Mouse (Mus musculus) ZHBTc4 (cell line): Measurements from ENCODE around the gene Ankrd28.

Source experiments
- DNase-seq: peaks from one replicate; pipeline ENCODE4 v3.0.0-alpha.2; 2011; ENCODE audit warnings: low read depth, low spot score

Gene Ankrd28

DNA sequence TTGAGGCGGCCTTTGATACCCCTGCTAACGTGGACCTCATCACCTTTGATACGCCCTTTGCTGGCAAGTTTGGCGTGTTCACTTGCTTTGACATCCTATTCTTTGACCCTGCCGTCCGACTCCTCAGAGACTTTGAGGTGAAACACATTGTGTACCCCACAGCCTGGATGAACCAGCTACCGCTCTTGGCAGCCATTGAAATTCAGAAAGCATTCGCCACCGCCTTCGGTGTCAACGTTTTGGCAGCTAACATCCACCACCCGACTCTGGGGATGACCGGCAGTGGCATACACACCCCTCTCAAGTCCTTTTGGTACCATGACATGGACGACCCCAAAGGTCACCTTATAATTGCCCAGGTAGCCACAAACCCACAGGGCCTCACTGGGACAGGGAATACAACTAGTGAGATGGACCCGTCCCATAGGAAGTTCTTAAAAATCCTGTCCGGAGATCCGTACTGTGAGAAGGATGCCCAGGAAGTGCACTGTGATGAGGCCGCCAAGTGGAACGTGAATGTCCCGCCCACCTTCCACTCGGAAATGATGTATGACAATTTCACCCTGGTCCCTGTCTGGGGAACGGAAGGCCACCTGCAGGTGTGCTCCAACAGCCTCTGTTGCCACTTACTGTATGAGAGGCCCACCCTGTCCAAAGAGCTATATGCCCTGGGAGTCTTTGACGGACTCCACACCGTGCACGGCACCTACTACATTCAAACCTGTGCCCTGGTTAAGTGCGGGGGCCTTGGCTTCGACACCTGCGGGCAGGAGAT, 163.3 kb downstream of the Ankrd28 start:
- DNase-seq, result no peak

DNA sequence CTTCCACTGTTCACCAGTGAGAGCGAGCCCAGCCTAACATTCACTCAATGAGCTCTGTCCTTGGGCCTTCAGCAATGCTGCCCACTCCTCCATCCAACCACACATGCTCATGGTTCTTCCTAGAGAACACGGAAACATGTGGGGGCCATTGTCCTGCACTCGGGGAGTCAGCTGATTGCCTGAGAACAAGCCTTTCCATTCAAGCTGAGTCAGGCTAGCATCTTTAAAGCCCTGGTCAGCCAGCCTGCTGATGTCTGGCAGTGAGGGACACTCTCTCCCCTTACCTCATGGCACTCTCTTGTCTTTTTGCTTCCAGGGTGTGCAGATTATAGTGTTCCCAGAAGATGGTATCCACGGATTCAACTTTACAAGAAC, 164.9 kb downstream of the Ankrd28 start:
- DNase-seq, result no peak

GRCm38 (mm10) chr14:31664903-31665565, 165.4 kb downstream of the Ankrd28 start:
- DNase-seq, result no peak

- DNase-seq, result no peak
Measured at GRCm38 (mm10) chr14:31664100-31664902, 166.2 kb downstream of the Ankrd28 start.

DNA sequence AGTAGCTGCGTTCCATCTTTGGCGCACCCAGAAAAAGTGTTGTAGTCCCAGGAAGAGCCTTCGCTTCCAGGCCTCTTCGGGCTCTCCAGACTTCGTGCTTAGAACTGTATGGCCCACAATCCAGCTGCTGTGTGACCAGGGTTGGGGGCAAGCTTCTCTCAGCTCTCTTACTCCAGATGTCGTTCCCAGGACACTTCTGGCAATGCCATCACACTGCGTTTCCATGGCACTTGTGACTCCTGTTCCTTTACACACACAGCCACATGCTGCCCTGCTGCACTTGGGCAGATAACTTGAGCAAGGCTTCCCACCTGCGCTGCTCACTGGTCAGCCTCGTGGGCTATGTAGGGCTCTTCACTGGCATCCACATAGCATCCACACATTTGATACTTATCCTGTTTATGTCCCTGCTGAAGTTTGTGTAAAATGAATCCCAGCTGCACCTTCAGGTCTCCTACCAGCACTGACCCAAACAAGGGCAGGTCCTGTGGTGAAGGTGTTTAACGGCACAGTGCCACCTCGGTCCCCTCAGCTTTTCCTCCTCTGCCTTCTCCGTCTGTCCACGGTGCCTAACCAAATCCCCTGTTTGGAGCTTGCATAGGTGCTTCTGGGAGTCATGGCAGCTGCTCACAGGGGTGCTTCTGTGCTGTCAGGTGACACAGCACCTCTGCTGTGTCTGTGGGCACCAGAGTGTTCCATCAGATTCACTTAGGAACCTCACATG, 166.9 kb downstream of the Ankrd28 start:
- DNase-seq, result no peak

DNA sequence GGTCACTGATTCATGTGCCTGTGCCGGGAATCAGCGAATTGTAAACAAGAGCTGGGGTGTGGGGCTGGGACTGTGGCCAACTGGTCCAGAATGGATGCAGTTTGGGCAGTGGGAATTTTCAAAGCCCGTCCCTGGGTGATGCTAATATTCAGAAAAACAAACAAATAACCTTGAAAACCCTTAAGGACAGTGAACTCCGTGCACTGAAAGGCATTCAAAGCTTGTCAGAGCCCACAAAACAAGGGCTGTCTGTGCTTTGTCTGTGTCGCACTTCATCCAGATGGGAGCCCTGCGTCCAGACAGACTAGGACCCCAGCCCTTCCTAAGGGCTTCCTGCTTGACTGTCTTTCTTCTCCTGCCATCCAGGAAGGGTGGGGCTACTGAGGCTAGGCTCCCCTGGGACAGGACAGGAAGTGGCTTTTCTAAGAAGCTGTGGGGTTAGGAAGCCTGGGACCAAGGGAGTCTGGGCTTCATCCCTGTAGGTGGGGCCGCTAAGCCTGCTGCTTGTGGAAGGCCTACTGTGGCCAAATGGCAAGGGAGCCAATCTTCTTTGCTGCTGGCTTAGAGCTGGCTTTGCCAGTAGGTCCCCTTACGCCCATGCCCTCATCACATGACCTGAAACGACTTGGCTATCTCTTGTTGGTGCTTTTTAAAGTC, 167.8 kb downstream of the Ankrd28 start:
- peak; percentile 83 for DNase-seq

DNA sequence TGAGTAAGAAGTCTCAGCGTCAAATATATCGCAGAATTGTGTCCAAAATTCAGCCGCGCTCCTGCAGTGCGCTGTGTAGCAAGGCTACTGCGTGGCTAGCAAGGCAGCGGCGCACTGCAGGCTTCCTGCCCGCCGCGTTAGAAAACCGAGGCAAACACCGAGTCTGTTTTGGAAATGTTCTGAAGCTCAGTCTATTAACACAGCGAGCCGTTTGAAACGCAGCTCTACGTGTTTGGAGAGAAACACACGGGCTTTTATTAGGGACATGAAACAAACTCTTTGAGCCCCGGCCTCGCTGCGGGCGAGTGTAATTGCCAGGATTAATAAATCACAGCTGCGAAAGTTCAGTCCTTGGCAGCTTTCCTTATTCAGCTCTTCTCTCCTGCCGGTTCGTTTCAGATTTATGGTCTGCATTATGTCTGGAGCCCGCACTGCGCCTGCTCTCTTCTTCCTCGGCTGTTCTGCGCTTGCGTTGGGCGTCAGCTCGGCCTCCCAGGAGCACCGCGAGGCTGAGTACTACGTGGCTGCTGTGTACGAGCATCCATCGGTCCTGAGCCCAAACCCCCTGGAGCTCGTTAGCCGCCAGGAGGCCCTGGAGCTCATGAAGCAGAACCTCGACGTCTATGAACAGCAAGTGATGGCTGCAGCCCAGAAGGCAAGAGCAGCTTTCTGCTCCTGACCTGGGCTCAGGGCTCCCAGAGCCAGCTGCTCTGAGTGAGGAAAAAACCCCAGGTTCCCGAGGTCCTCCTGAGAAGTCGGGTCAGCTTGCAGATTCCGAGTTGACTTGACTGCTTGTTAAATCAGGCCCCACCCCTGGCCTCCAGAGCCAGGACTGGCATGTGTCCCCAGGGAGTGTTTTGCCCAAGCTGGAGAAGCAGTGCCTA, 168.5 kb downstream of the Ankrd28 start:
- DNase-seq, result peak; percentile 80

- DNase-seq, result no peak
Measured at GRCm38 (mm10) chr14:31660312-31661093, 169.9 kb downstream of the Ankrd28 start.

DNA sequence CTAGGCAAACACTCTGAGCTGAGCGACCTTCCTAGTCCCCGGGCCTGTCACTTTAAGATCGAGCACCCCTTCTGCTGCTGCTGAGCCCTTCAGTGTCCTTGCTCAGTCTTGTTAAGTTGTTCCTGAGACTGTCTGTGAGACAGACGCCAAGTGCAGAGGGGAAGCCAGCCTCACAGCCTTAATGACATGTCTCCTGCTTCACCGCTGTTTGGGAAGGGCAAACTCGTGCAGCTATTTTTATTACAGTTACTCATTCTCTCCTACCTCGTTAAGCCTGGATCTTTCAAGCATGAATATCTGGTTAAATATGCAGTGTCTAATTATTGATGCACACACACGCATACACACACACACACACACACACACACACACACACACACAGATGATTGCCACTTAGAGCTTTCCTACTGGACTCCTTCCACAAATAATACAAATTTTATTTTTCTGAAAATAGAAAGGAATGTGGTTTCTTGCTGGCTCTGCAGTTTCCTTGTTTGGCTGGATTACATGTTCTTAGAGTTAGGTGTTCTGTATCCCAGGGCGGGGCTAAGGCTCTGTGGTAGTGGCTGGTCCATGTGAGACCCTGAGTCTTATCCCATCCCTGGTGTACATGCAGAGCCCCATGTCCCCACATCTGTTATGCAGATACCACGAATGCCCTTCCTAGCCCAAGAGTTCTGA, 170.8 kb downstream of the Ankrd28 start:
- no peak for DNase-seq

DNA sequence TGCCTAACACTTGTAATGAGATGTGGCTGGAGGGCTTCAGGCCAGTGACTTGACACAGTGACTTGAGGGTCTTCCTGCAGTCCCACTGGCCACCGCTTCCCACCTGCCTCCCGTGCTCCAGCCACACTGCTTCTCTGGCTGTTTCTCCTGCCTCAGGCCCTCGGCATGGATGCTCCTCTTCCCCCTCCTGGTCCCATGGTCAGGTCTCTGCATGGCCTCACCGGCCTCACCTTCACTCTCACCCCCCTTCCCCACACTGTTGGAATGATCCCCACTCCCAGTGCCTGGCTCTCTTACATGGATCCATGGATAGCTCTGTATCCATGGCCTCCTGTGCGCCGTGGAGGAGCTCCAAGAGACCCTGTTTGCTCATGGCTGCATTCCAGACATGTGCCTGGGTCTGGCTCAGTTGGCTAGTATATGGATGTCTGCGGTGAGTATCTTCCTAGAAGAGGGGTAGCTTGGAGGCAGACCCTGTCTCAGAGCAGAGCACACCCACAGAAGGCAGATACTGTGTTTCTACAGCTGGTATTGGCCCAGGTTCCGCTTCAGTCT, 172.2 kb downstream of the Ankrd28 start:
- DNase-seq, result no peak

DNA sequence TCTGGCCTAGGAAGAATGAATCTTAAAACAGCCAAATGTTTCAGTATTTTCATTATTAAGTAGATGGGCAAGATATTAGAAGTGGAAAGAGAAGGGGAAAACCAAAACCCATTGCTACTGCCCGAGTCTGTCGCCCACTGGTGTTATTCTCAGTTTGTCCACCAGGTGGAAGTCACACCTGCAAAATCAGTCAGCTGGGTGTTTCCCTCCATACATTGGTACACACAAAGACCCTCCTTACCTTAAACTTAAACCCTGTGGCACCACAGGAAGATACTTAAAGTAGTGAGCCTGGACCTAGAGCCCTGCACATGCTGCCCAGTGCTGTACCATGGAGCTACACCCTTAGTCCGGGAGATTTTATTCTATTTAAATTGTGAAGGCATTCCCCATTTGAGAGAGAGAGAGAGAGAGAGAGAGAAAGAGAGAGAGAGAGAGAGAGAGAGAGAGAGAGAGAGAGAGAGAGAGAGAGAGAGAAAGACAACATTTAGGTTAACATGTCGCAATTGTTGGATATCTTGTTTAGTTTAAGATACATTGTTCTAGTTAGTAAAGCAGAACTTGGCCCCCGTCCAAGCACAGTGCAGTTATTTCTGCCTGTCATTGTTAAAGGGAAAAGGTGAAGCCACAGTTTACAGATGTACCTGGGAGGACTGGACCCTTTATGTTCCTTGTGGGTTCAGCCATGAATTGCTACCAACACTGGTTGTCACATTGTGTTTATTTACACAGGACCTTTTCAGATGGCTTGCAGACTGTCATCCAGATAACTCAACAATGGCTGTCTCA, 173.4 kb downstream of the Ankrd28 start:
- peak; percentile 74 for DNase-seq

DNA sequence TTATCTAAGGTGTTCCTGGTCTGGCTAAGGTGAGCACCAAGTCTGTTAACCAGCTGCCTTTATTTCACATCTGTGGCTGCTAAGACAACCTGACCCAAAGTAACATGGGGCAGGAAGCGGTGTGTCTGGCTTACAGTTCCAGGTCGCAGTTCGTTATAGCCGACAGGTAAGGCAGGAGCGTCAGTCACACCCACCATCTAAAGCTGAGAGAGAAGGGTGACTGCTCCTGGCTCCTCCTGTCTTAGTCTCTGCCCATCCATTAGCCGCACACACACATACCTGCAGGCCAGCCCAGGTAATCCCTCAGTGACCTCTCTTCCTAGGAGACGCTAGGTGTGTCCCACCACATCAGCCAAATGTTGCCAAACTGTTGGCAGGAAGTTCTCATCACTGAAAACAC, 174.1 kb downstream of the Ankrd28 start:
- DNase-seq, result no peak

DNA sequence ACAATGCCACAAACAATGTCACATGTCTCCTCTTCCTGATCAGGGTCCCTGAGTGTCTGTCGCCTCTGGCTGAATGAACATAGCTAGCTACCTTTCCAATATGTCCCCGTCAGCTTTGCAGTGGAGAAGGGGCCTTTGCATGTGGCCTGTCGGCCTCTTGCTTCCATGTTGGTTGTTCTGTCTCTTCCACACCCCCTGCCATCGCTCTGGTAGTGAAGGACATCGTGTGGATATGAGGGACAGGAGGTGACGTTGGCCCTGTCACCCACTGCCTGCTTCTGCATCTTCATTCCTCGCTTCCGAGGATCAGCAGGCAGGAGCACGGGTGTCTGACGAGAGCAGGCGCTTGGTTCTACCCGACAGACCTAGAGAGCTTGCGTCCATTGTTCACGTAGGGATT, 175.0 kb downstream of the Ankrd28 start:
- DNase-seq, result no peak

DNA sequence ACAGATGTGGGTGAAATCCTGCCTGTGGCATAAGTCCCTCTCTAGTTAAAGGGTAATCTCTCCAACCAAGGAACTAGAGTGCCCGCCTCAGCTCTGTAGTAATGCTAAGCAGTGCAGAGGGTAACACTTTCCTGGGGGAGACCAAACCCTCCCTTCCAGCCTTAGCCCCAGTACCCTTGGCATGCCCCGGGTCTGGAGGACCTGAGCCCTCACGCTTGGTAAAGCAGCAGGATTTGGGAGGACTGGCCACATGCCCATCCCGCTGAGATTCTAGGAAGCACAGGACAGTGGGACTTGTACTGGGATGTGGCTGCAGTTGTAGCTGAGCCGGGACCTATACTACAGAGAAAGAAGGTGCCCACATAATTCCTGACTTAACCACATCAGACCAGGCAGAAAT, 175.6 kb downstream of the Ankrd28 start:
- no peak for DNase-seq

GRCm38 (mm10) chr14:31653101-31653875, 177.2 kb downstream of the Ankrd28 start:
- DNase-seq, result no peak

DNA sequence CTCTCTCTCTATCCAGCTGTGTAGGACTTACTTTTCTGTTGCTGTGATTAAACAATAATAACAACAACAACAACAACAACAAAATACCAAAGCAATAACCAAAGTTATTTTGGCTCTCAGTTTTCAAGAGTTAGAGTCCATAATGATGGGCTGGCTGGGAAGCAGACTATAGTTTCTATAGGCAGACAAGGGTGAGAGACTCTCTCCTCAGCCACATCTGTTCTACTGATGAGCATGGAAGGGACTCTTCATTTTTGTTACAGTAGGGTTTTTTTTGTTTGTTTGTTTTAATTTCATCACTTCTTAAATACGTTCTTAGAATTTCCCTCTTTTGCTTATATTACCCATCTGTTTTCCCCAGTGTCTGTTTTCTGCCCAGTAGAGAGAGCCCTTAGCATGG, 177.8 kb downstream of the Ankrd28 start:
- DNase-seq, result no peak

DNA sequence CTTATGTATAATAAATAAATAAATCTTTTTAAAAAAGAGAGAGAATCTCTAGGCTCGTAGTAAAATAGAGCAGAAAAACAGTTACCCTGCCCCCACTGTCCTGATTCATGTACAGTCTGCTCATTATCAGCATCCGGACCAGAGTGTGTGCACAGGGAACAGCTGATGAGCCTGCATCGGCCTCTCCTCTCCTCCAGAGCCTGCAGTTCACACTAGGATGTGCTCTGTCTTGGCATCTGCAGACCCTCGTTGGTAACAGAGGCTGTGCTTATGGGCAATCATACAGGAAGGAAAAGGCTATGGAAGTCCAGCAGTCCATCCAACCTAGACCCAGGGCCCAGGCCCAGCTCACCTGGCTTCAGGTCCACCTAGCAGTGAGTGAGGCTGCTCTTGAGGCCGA, 178.3 kb downstream of the Ankrd28 start:
- DNase-seq, result no peak
